Mouse (Mus musculus): Measurements from ENCODE around the gene Usp47. TPM values are rescaled to one million over a fixed set of nuclear protein-coding genes. Genes with fewer than 3 reads are reported as not detected.

Gene Usp47
- total and polyA plus RNA-seq, 2 experiments from 2014 or later, result 44.9 to 55.7 TPM

DNA sequence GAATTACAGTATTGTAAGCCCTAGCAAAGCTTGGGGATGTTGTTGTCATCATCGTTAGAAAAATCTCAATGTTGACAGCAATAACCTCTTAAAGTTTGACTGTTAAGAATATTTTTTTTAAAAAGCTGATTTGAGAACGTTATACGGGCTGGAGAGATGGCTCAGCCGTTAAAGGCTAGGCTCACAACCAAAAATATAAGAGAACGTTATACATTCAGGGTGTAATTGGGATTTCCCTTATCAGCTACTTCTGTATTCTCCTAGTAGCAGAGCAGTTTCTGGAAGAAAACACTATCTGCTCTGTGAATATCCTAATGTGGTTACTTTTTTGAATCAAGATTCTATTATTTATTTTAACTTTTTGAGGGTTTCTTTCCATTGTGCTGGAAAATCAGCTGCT lies 25.3 kb downstream of the Usp47 start:
- Histone ChIP-seq H3K9me3 (ENCODE audit: low read length) (no peaks in the 10 kb centered on the region), H3K4me1 (ENCODE audit: insufficient read depth, low read length) (no peaks in the 10 kb centered on the region), H3K27me3 (ENCODE audit: insufficient read depth, low read length) (no peaks in the 10 kb centered on the region), H3K4me3 (ENCODE audit: low read length) (no peak overlapping the region), H3K9ac (replicated peaks; ENCODE audit: low read length) (no peak overlapping the region), H3K27ac (no peak overlapping the region), H3K36me3 (ENCODE audit: insufficient read depth, low read length) (no peaks in the 10 kb centered on the region), H3K4me2 (ENCODE audit: low read depth, low read length) (no peak overlapping the region)
- WGBS, result 90% methylated on average over 5 of the region's 5 CpGs
- DNase-seq (ENCODE audit: low spot score) (no peak), ATAC-seq (no peak)
- TF ChIP-seq CTCF (IDR thresholded peaks at IDR 0.05; ENCODE audit: low read depth), result no peak

GRCm38 (mm10) chr7:112053667-112054066 lies 30.4 kb downstream of the Usp47 start:
- Histone ChIP-seq H3K4me2 (ENCODE audit: low read depth, low read length) (no peak overlapping the region), H3K27ac (no peak overlapping the region), H3K4me1 (ENCODE audit: insufficient read depth, low read length) (no peaks in the 10 kb centered on the region), H3K36me3 (ENCODE audit: insufficient read depth, low read length) (peaks cover 21% of the 10 kb centered on the region; the same call in 1 of the 2 replicates), H3K9ac (replicated peaks; ENCODE audit: low read length) (no peak overlapping the region), H3K9me3 (ENCODE audit: low read length) (no peaks in the 10 kb centered on the region), H3K27me3 (ENCODE audit: insufficient read depth, low read length) (no peaks in the 10 kb centered on the region), H3K4me3 (ENCODE audit: low read length) (no peak overlapping the region)
- TF ChIP-seq CTCF (IDR thresholded peaks at IDR 0.05; ENCODE audit: low read depth), result no peak
- DNase-seq (ENCODE audit: low spot score), result no peak
- 89% methylated on average over 3 of the region's 3 CpGs for WGBS
- no peak for ATAC-seq

GRCm38 (mm10) chr7:112055901-112056625 lies 32.8 kb downstream of the Usp47 start:
- no peak overlapping the region for H3K4me3 ChIP-seq (ENCODE audit: low read length)
- no peak for TF ChIP-seq CTCF (IDR thresholded peaks at IDR 0.05; ENCODE audit: low read depth)
- DNase-seq (ENCODE audit: low spot score) (no peak), ATAC-seq (no peak)
- no peaks in the 10 kb centered on the region for H3K9me3 ChIP-seq (ENCODE audit: low read length)
- H3K27ac ChIP-seq, result no peak overlapping the region
- no peaks in the 10 kb centered on the region for H3K4me1 ChIP-seq (ENCODE audit: insufficient read depth, low read length)
- H3K4me2 ChIP-seq (ENCODE audit: low read depth, low read length), result no peak overlapping the region
- H3K36me3 ChIP-seq (ENCODE audit: insufficient read depth, low read length), result peaks cover 21% of the 10 kb centered on the region; the same call in 1 of the 2 replicates
- H3K27me3 ChIP-seq (ENCODE audit: insufficient read depth, low read length), result no peaks in the 10 kb centered on the region
- no peak overlapping the region for H3K9ac ChIP-seq (replicated peaks; ENCODE audit: low read length)
- WGBS, result 90% methylated on average over 8 of the region's 8 CpGs

GRCm38 (mm10) chr7:112074868-112075267 lies 51.6 kb downstream of the Usp47 start:
- no peak for ATAC-seq
- no peak for DNase-seq (ENCODE audit: low spot score)
- Histone ChIP-seq H3K36me3 (ENCODE audit: insufficient read depth, low read length) (peaks cover 12% of the 10 kb centered on the region; the same call in 1 of the 2 replicates), H3K4me3 (ENCODE audit: low read length) (no peak overlapping the region), H3K27me3 (ENCODE audit: insufficient read depth, low read length) (no peaks in the 10 kb centered on the region), H3K4me1 (ENCODE audit: insufficient read depth, low read length) (no peaks in the 10 kb centered on the region), H3K9me3 (ENCODE audit: low read length) (no peaks in the 10 kb centered on the region), H3K27ac (no peak overlapping the region), H3K9ac (replicated peaks; ENCODE audit: low read length) (no peak overlapping the region), H3K4me2 (ENCODE audit: low read depth, low read length) (no peak overlapping the region)
- TF ChIP-seq CTCF (IDR thresholded peaks at IDR 0.05; ENCODE audit: low read depth), result no peak
- WGBS, result 88% methylated on average over 5 of the region's 5 CpGs

- TF ChIP-seq CTCF (IDR thresholded peaks at IDR 0.05; ENCODE audit: low read depth), result no peak
- no peak overlapping the region for H3K27ac ChIP-seq
- H3K36me3 ChIP-seq (ENCODE audit: insufficient read depth, low read length), result peaks cover 23% of the 10 kb centered on the region
- no peak for DNase-seq (ENCODE audit: low spot score)
- no peak overlapping the region for H3K4me3 ChIP-seq (ENCODE audit: low read length)
- no peak overlapping the region for H3K4me2 ChIP-seq (ENCODE audit: low read depth, low read length)
- H3K9ac ChIP-seq (replicated peaks; ENCODE audit: low read length), result no peak overlapping the region
- no peaks in the 10 kb centered on the region for H3K27me3 ChIP-seq (ENCODE audit: insufficient read depth, low read length)
- ATAC-seq, result no peak
- H3K9me3 ChIP-seq (ENCODE audit: low read length), result no peaks in the 10 kb centered on the region
- no peaks in the 10 kb centered on the region for H3K4me1 ChIP-seq (ENCODE audit: insufficient read depth, low read length)
- 97% methylated on average over 1 of the region's 1 CpGs for WGBS
Observed at GRCm38 (mm10) chr7:112082636-112083035, 59.3 kb downstream of the Usp47 start.

DNA sequence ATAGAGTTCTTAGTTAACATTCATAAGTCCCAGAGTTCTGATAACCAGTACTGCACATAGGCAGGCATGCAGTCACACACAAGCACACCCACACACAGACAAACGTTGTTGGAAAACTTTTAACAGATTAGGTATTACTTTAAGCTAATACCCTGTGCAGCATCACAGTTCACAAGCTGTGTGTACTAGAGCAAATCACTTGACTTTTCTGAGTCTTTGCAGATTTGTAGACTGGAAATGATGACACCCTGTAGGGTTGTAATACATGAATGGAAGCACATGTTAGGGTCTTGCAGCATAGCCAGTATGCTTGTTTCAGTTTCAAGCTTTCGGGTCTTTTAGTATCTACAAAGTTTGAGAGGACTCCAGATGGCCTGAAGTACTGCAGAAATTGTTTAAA lies 60.9 kb downstream of the Usp47 start:
- Histone ChIP-seq H3K4me3 (ENCODE audit: low read length) (no peak overlapping the region), H3K27me3 (ENCODE audit: insufficient read depth, low read length) (no peaks in the 10 kb centered on the region), H3K27ac (no peak overlapping the region), H3K9me3 (ENCODE audit: low read length) (no peaks in the 10 kb centered on the region), H3K4me1 (ENCODE audit: insufficient read depth, low read length) (no peaks in the 10 kb centered on the region), H3K9ac (replicated peaks; ENCODE audit: low read length) (no peak overlapping the region), H3K36me3 (ENCODE audit: insufficient read depth, low read length) (peaks cover 25% of the 10 kb centered on the region), H3K4me2 (ENCODE audit: low read depth, low read length) (no peak overlapping the region)
- no peak for ATAC-seq
- DNase-seq (ENCODE audit: low spot score), result no peak
- 91% methylated on average over 2 of the region's 2 CpGs for WGBS
- TF ChIP-seq CTCF (IDR thresholded peaks at IDR 0.05; ENCODE audit: low read depth), result no peak

GRCm38 (mm10) chr7:112085062-112085461 lies 61.8 kb downstream of the Usp47 start:
- no peaks in the 10 kb centered on the region for H3K4me1 ChIP-seq (ENCODE audit: insufficient read depth, low read length)
- WGBS, result 37% methylated on average over 4 of the region's 4 CpGs
- no peak overlapping the region for H3K9ac ChIP-seq (replicated peaks; ENCODE audit: low read length)
- ATAC-seq (0 out of 2 replicates have a peak, but pooled peaks have one; percentile 59), DNase-seq (ENCODE audit: low spot score) (peak; percentile 88)
- H3K36me3 ChIP-seq (ENCODE audit: insufficient read depth, low read length), result peaks cover 31% of the 10 kb centered on the region
- no peak overlapping the region for H3K4me3 ChIP-seq (ENCODE audit: low read length)
- H3K4me2 ChIP-seq (ENCODE audit: low read depth, low read length), result no peak overlapping the region
- TF ChIP-seq CTCF (IDR thresholded peaks at IDR 0.05; ENCODE audit: low read depth), result peak; percentile 95
- no peaks in the 10 kb centered on the region for H3K9me3 ChIP-seq (ENCODE audit: low read length)
- no peaks in the 10 kb centered on the region for H3K27me3 ChIP-seq (ENCODE audit: insufficient read depth, low read length)
- H3K27ac ChIP-seq, result no peak overlapping the region

Measured in hindbrain, postnatal 0 days (tissue).